Mouse (Mus musculus) small intestine, adult 2 months (tissue): ENCODE data around the gene Cks1b. TPM values are rescaled to one million over a fixed set of nuclear protein-coding genes. Genes with fewer than 3 reads are reported as not detected.

Experiments used
- H3K27ac ChIP-seq: fragments of 200-500 bp; 2 replicates; pipeline ENCODE4 v1.5.1; 2012; ENCODE audit warnings: low read depth, low read length, control low read depth, inconsistent platforms; ENCODE audit not compliant: insufficient read depth
- H3K27me3 ChIP-seq: fragments of 200-500 bp; 2 replicates; pipeline ENCODE4 v1.6.1; 2012; ENCODE audit warnings: mild to moderate bottlenecking, moderate library complexity, low read length, inconsistent platforms; ENCODE audit not compliant: control insufficient read depth, insufficient read depth
- H3K36me3 ChIP-seq: fragments of 200-500 bp; 2 replicates; pipeline ENCODE4 v1.6.1; 2012; ENCODE audit warnings: mild to moderate bottlenecking, low read length, control low read depth, inconsistent platforms; ENCODE audit not compliant: control insufficient read depth, insufficient read depth
- H3K4me1 ChIP-seq: fragments of 200-500 bp; 2 replicates; pipeline ENCODE4 v1.6.1; 2012; ENCODE audit warnings: low read length, inconsistent platforms, mixed read lengths; ENCODE audit not compliant: control insufficient read depth, insufficient read depth, insufficient read length
- H3K4me3 ChIP-seq: fragments of 200-500 bp; 2 replicates; pipeline ENCODE4 v1.5.1; 2012; ENCODE audit warnings: low read depth, mild to moderate bottlenecking, control low read depth, inconsistent platforms, low read length, moderate library complexity
- CTCF ChIP-seq: fragments of 200-500 bp; IDR thresholded peaks from 2 replicates; pipeline ENCODE4 v1.5.1; 2012; ENCODE audit warnings: low read depth, mild to moderate bottlenecking, control low read depth, inconsistent platforms, low read length, moderate library complexity, mixed read lengths; ENCODE audit not compliant: insufficient replicate concordance, insufficient read length; ENCODE audit errors: extremely low read depth
- POLR2A ChIP-seq: fragments of 200-500 bp; IDR thresholded peaks from 2 replicates; pipeline ENCODE4 v1.6.1; 2012; ENCODE audit warnings: low read depth, mild to moderate bottlenecking, control low read depth, inconsistent platforms, low read length, moderate library complexity
- WGBS: fragments of 180-500 bp; shearing (Covaris S2); methylation state at CpG from one replicate; pipeline ENCODE4 v1.1.7; 2018; 5-methylcytosine and 5-hydroxymethylcytosine counted together
- polyA plus RNA-seq: library from polyadenylated mRNA; depleted of rRNA; stranded (reverse); fragments of >200 nt; gene quantifications from 2 replicates; pipeline ENCODE4 v1.2.3, GENCODE M21; 2012

Cks1b gene
- polyA plus RNA-seq, 1 experiment: 13.7 TPM

DNA sequence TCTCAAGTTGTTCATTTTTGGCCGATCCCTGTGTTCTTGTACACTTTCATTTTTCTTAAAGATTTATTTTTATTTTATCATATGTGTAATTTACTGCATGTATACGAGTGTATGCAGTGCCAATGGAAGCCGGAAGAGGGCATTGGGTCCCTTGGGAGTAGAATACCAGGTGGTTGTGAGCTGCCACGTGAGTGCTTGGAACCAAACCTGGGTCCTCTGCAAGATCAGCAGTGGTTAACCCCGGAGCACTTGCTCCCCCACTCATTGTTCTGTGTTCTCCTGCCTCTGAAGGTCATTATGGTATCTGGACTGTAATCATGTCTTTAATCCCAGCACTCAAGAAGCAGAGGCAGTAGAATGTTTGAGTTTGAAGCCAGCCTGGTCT is 7.0 kb upstream of the Cks1b start:
- H3K36me3 ChIP-seq: peaks cover 33% of the 10 kb centered on the region
- no peak for TF ChIP-seq CTCF
- no peak for TF ChIP-seq POLR2A
- H3K4me1 ChIP-seq: peaks cover 7% of the 10 kb centered on the region
- no peak overlapping the region for H3K4me3 ChIP-seq
- H3K27me3 ChIP-seq: no peaks in the 10 kb centered on the region
- no peak overlapping the region for H3K27ac ChIP-seq
- WGBS: 69% methylated on average over 5 of the region's 5 CpGs

DNA sequence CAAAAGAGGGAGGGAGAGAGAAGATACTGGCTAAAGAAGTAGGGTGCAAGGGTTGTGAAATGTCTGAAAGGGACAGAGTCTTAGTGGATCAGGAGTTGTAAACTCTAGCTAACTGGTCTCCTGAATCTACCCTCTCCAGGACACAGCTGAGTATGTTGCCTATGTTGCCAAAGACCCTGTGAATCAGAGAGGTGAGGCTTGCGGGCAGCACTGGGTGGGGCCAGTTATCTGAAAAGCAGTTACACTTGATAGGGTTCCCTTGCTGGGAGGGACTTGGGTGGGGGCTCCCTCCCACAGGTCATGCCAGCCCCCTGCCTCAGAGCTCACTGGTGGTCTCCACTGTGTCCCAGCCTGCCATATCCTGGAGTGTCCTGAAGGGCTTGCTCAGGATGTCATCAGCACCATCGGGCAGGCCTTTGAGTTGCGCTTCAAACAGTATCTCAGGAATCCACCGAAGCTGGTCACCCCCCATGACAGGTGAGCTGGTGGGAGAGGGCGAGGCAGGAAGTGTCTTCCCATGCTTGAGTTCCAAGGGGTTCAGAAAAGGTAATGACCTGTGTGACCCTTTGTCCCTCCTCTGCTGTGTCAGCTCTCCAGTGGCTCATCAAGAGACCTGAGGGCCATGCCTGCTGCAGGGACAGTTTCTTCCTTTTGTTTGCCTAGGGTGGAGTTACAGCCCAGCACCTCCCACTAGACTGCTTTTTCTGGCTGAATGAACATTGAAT is 6.4 kb upstream of the Cks1b start:
- peaks cover 7% of the 10 kb centered on the region for H3K4me1 ChIP-seq
- 69% methylated on average over 5 of the region's 5 CpGs for WGBS
- TF ChIP-seq POLR2A (no peak), CTCF (no peak)

GRCm38 (mm10) chr3:89422556-89423205 is 4.5 kb upstream of the Cks1b start:
- peaks cover 7% of the 10 kb centered on the region for H3K4me1 ChIP-seq
- H3K4me3 ChIP-seq: no peak overlapping the region
- H3K27ac ChIP-seq: no peak overlapping the region
- H3K36me3 ChIP-seq: peaks cover 33% of the 10 kb centered on the region
- H3K27me3 ChIP-seq: no peaks in the 10 kb centered on the region
- no peak for TF ChIP-seq CTCF
- no peak for TF ChIP-seq POLR2A
- 73% methylated on average over 6 of the region's 6 CpGs for WGBS

More for the DNA sequence above, 6.4 kb upstream of the Cks1b start:
- Histone ChIP-seq H3K4me3 (no peak overlapping the region), H3K27ac (0 out of 2 replicates have a peak overlapping the region, but pooled peaks have one; percentile 17), H3K27me3 (no peaks in the 10 kb centered on the region), H3K36me3 (peaks cover 33% of the 10 kb centered on the region)

DNA sequence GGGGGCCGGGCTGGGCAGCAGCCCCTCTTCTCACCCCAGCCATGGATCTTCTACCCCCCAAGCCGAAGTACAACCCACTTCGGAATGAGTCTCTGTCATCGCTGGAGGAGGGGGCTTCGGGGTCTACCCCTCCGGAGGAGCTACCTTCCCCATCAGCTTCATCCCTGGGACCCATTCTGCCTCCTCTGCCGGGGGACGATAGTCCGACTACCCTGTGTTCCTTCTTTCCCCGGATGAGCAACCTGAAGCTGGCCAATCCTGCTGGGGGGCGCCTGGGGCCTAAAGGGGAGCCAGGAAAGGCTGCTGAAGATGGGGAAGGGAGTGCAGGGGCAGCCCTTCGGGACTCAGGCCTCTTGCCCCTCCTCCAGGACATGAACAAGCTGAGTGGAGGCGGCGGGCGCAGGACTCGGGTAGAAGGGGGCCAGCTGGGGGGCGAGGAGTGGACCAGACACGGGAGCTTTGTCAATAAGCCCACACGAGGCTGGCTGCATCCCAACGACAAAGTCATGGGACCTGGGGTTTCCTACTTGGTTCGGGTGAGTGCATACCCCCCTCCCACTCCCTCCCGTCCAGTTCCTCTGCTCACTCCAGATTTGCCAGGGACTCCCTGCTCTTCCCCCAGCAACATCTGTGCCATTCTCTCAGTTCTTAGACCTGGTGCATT is 3.8 kb upstream of the Cks1b start:
- Histone ChIP-seq H3K27me3 (no peaks in the 10 kb centered on the region), H3K27ac (no peak overlapping the region), H3K4me1 (peaks cover 7% of the 10 kb centered on the region), H3K4me3 (peak overlapping the region; percentile 52), H3K36me3 (peaks cover 27% of the 10 kb centered on the region)
- TF ChIP-seq CTCF (no peak), POLR2A (no peak)
- WGBS: 54% methylated on average over 22 of the region's 22 CpGs

- peaks cover 23% of the 10 kb centered on the region for H3K36me3 ChIP-seq
- peaks cover 7% of the 10 kb centered on the region for H3K4me1 ChIP-seq
- peak overlapping the region; percentile 64 for H3K27ac ChIP-seq
- 30% methylated on average over 11 of the region's 11 CpGs for WGBS
- H3K4me3 ChIP-seq: peak overlapping the region; percentile 52
- no peak for TF ChIP-seq CTCF
- TF ChIP-seq POLR2A: peak; percentile 45; the same call in 1 of the 2 replicates
- H3K27me3 ChIP-seq: no peaks in the 10 kb centered on the region
These were observed 3.0 kb upstream of the Cks1b start for GRCm38 (mm10) chr3:89421002-89421774.

- 25% methylated on average over 2 of the region's 2 CpGs for WGBS
- TF ChIP-seq CTCF (no peak), POLR2A (no peak)
- Histone ChIP-seq H3K27ac (peak overlapping the region; percentile 64), H3K4me3 (no peak overlapping the region), H3K27me3 (no peaks in the 10 kb centered on the region), H3K4me1 (peaks cover 7% of the 10 kb centered on the region), H3K36me3 (peaks cover 20% of the 10 kb centered on the region)
These were observed 2.2 kb upstream of the Cks1b start for GRCm38 (mm10) chr3:89420421-89420820.
